In genomic region chr16:90203226-90203962, GRCm38 (mm10) we compare ENCODE assay signal across 30 mouse cellular contexts. TPM values are rescaled to one million over a fixed set of nuclear protein-coding genes. Genes with fewer than 3 reads are reported as not detected.
DNase-seq lines count a peak whose midpoint lies in the region; ATAC-seq and TF ChIP-seq lines count a peak whose summit lies in the region.
"Had no signal": no experiment of that assay in that cellular context is flagged by ENCODE, and none has a peak within 500 bp of the region (broad histone marks: within the 10 kb centered on the region; RNA-seq: fewer than 3 reads in every experiment).

No protein-coding gene starts in this region.

- H3K27ac ChIP-seq in embryonic facial prominence, embryonic 14.5 days (replicated peaks; ENCODE audit: low read depth, low read length) = no peak overlapping the region; the same call in 1 of the 2 replicates
- no peak overlapping the region for H3K27ac ChIP-seq in embryonic facial prominence, embryonic 10.5 days (replicated peaks)
- no peak overlapping the region for H3K27ac ChIP-seq in gastrocnemius, adult 2 months
- H3K27ac ChIP-seq: heart, embryonic 15.5 days; hindbrain, embryonic 12.5 days; hindbrain, postnatal 0 days; left cerebral cortex, adult 2 months; limb, embryonic 13.5 days; liver, embryonic 12.5 days had no signal

- H3K9ac ChIP-seq in embryonic facial prominence, embryonic 14.5 days (ENCODE audit: low read depth, low read length) = no peak overlapping the region
- H3K9ac ChIP-seq: embryonic facial prominence, embryonic 13.5 days; heart, embryonic 15.5 days; hindbrain, embryonic 12.5 days; limb, embryonic 13.5 days; liver, embryonic 12.5 days; liver, postnatal 0 days had no signal

- TF ChIP-seq POLR2A in lung, adult 2 months (IDR thresholded peaks at IDR 0.05; ENCODE audit: borderline replicate concordance, extremely low read depth, low read depth, low read length) = no peak

- ATAC-seq in embryonic facial prominence, embryonic 14.5 days (ENCODE audit: low read depth) = peak; percentile 68; the same call in 1 of the 2 replicates
- ATAC-seq: forebrain, embryonic 16.5 days; hindbrain, postnatal 0 days; intestine, embryonic 16.5 days; liver, embryonic 12.5 days; liver, postnatal 0 days; midbrain, embryonic 16.5 days had no signal

- peaks cover 11% of the 10 kb centered on the region for H3K4me1 ChIP-seq in embryonic facial prominence, embryonic 14.5 days (ENCODE audit: control insufficient read depth, insufficient read depth, low read length)
- H3K4me1 ChIP-seq in embryonic facial prominence, embryonic 10.5 days = peaks cover 13% of the 10 kb centered on the region
- H3K4me1 ChIP-seq in lung, adult 2 months (ENCODE audit: control insufficient read depth, insufficient read depth, low read length) = peaks cover 2% of the 10 kb centered on the region
- H3K4me1 ChIP-seq: hindbrain, embryonic 12.5 days had no signal

- intact Hi-C loops in gastrocnemius, adult 2 months (cut with DNase I) = no loop called here

- H3K4me2 ChIP-seq in embryonic facial prominence, embryonic 14.5 days (ENCODE audit: low read depth, low read length) = no peak overlapping the region
- H3K4me2 ChIP-seq: hindbrain, embryonic 12.5 days; limb, embryonic 13.5 days; liver, embryonic 12.5 days; midbrain, embryonic 11.5 days had no signal

- H3K4me3 ChIP-seq in embryonic facial prominence, embryonic 14.5 days (ENCODE audit: low read depth, low read length) = no peak overlapping the region
- no peak overlapping the region for H3K4me3 ChIP-seq in embryonic facial prominence, embryonic 10.5 days
- H3K4me3 ChIP-seq in lung, adult 2 months (replicated peaks; ENCODE audit: extremely low read depth, low read depth, low read length) = no peak overlapping the region
- H3K4me3 ChIP-seq in gastrocnemius, adult 2 months = no peak overlapping the region
- H3K4me3 ChIP-seq: embryonic facial prominence, embryonic 13.5 days; erythroblast, embryonic 14.5 days; heart, embryonic 10.5 days; hindbrain, embryonic 12.5 days; left cerebral cortex, adult 2 months; limb, embryonic 13.5 days; liver, embryonic 12.5 days had no signal

- H3K36me3 ChIP-seq in embryonic facial prominence, embryonic 14.5 days (ENCODE audit: control insufficient read depth, insufficient read depth, low read length) = no peaks in the 10 kb centered on the region
- no peaks in the 10 kb centered on the region for H3K36me3 ChIP-seq in embryonic facial prominence, embryonic 10.5 days (replicated peaks)
- H3K36me3 ChIP-seq: embryonic facial prominence, embryonic 13.5 days; heart, embryonic 10.5 days; heart, embryonic 15.5 days; hindbrain, embryonic 12.5 days; limb, embryonic 13.5 days; liver, embryonic 12.5 days had no signal

- peak; percentile 79 for DNase-seq in embryonic facial prominence, embryonic 14.5 days (ENCODE audit: low spot score)
- no peak for DNase-seq in embryonic facial prominence, embryonic 10.5 days (ENCODE audit: low spot score)
- DNase-seq in lung, adult 18-20 months = peak; percentile 68 to 83
- no peak for DNase-seq in lung, adult 2 months
- DNase-seq in lung, postnatal 14 days = peak; percentile 61
- DNase-seq in gastrocnemius, adult 2 months = no peak
- DNase-seq in c-Kit-positive CD71-positive TER-119-positive erythroid progenitor cells, embryonic 14.5 days (ENCODE audit: low spot score) = no peak
- DNase-seq in retina, postnatal 1 day = no peak
- DNase-seq: adrenal gland, adult 8-10 months; cerebellum, adult 11-12 months; cerebellum, adult 9-11 months; embryo, embryonic 11 days; gastrocnemius, postnatal 14 days; heart, postnatal 36 days; kidney, adult 9 months; kidney, postnatal 25 days; liver, postnatal 0 days had no signal

- H3K9me3 ChIP-seq in embryonic facial prominence, embryonic 14.5 days (ENCODE audit: control insufficient read depth, low read length) = no peaks in the 10 kb centered on the region
- H3K9me3 ChIP-seq in embryonic facial prominence, embryonic 10.5 days = no peaks in the 10 kb centered on the region
- H3K9me3 ChIP-seq: embryonic facial prominence, embryonic 13.5 days; heart, embryonic 10.5 days; heart, embryonic 15.5 days; hindbrain, embryonic 12.5 days; limb, embryonic 13.5 days; liver, embryonic 12.5 days had no signal

- no peaks in the 10 kb centered on the region for H3K27me3 ChIP-seq in embryonic facial prominence, embryonic 14.5 days (replicated peaks; ENCODE audit: control insufficient read depth, insufficient read depth, low read length)
- H3K27me3 ChIP-seq in embryonic facial prominence, embryonic 10.5 days (replicated peaks; ENCODE audit: low read depth, poor library complexity, severe bottlenecking) = no peaks in the 10 kb centered on the region
- H3K27me3 ChIP-seq: embryonic facial prominence, embryonic 13.5 days; heart, embryonic 15.5 days; hindbrain, embryonic 12.5 days; limb, embryonic 13.5 days; liver, embryonic 12.5 days had no signal

- WGBS in embryonic facial prominence, embryonic 14.5 days = 70% methylated on average over 6 of the region's 6 CpGs
- WGBS in embryonic facial prominence, embryonic 10.5 days = 82% methylated on average over 6 of the region's 6 CpGs
- WGBS in lung, adult 2 months = 63% methylated on average over 6 of the region's 6 CpGs

- no peak for TF ChIP-seq CTCF in lung, adult 2 months (IDR thresholded peaks at IDR 0.05; ENCODE audit: insufficient read depth, low read length)
- no peak for TF ChIP-seq CTCF in gastrocnemius, adult 2 months (IDR thresholded peaks at IDR 0.05)

RNA-seq across cellular contexts. Expression of gene Sod1, which starts 17.2 kb away (rescaled TPM):
- polyA plus RNA-seq in embryonic facial prominence, embryonic 14.5 days (2014; fragmentation: Nextera tagmentation; extraction: Ambion mirVana) = 1,098 and 1,130 TPM in 2 replicates
- 1,351 and 1,353 TPM in 2 replicates for polyA plus RNA-seq in embryonic facial prominence, embryonic 10.5 days (2016; fragmentation: Nextera tagmentation; extraction: Ambion mirVana)
- polyA plus RNA-seq in lung, adult 2 months (2012; rRNA removed) = 547 and 549 TPM in 2 replicates
- total RNA-seq in gastrocnemius, adult 2 months (2021) = 100 to 1,000 TPM; 292 to 307 TPM

RNA-seq across cellular contexts. Expression of gene Tiam1, which starts 59.8 kb away (rescaled TPM):
- polyA plus RNA-seq in embryonic facial prominence, embryonic 14.5 days (2014; fragmentation: Nextera tagmentation; extraction: Ambion mirVana) = 31.0 and 34.6 TPM in 2 replicates
- 25.3 and 25.9 TPM in 2 replicates for polyA plus RNA-seq in embryonic facial prominence, embryonic 10.5 days (2016; fragmentation: Nextera tagmentation; extraction: Ambion mirVana)
- 7.1 and 14.6 TPM in 2 replicates for polyA plus RNA-seq in lung, adult 2 months (2012; rRNA removed)
- 1 to 10 TPM; 6.4 to 7.1 TPM for total RNA-seq in gastrocnemius, adult 2 months (2021)

Comparison
In these comparisons a context has a peak if more than half of its experiments do, and no peak if none do; other contexts are left out.
1. DNase-seq: peak in embryonic facial prominence, embryonic 14.5 days (single experiment), lung, adult 18-20 months (2 of 2) and lung, postnatal 14 days (single experiment); none in embryonic facial prominence, embryonic 10.5 days (single experiment), lung, adult 2 months (single experiment), gastrocnemius, adult 2 months (single experiment), c-Kit-positive CD71-positive TER-119-positive erythroid progenitor cells, embryonic 14.5 days (single experiment) and retina, postnatal 1 day (single experiment).